Mouse (Mus musculus) retina, postnatal 7 days (tissue): ENCODE measurements around the gene Nin.
"Not testable (repeated sequence)": the region's sequence is repeated elsewhere in the genome, so short reads cannot be mapped to it uniquely, and the experiment has no call there.

ENCODE experiments used
- DNase-seq: peaks from one replicate; pipeline ENCODE4 v3.0.0-alpha.2; 2012; ENCODE audit warnings: low read depth, low spot score

Nin gene

GRCm38 (mm10) chr12:70113351-70113750 is at the start of gene Nin:
Nin (minus strand) TSS chr12:70113717.
- DNase-seq, result no peak

GRCm38 (mm10) chr12:70161057-70161456 is 47.5 kb upstream of the Nin start:
- no peak for DNase-seq

GRCm38 (mm10) chr12:70157292-70158066 is 44.0 kb upstream of the Nin start:
- no peak for DNase-seq

GRCm38 (mm10) chr12:70156222-70156621 is 42.7 kb upstream of the Nin start:
- DNase-seq, result no peak

DNA sequence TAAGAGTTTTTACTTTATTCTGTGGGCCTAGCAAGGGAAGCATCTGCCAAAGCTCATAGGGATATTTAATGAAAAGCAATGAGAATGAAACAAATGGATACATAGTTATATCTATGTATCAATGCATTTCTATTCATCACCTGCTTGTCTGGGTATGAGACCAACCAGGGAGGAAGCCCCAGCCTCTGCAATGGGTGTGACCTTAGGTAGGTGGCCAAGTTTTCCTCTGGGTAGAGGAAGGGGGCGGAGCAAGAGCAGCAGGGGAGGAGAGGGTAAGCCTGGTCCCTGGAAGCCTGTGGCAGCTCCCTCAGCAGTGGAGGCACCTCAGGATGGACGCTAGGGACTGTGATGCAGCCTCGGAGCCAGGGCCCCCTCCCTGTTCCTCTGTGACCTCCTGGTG is 40.3 kb upstream of the Nin start, which contains the start of gene Abhd12b:
Gene Abhd12b, plus strand, starts transcription at position 301 of the 400 bp plus-strand sequence.
- DNase-seq, result no peak

- DNase-seq, result no peak
Measured at GRCm38 (mm10) chr12:70148631-70149265, 35.2 kb upstream of the Nin start.

- no peak for DNase-seq
Measured at GRCm38 (mm10) chr12:70147986-70148630, 34.6 kb upstream of the Nin start.

DNA sequence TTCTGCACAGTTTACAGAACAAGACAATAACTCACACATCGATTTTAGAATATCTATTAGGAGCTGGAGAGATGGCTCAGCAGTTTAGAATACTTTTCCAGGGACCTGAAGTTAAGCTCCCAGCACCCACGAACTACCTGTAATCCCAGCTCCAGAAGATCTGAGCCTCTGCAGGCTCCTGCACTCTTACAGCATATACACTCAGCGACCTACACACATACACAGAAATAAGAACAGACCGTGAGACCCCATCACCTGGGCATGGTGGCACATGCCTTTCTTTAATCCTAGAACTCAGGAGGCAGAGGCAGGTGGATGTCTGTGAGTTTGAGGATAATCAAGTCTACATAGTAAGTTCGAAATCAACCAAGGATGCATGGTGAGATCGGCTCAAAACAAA is 32.1 kb upstream of the Nin start:
- DNase-seq, result no peak

DNA sequence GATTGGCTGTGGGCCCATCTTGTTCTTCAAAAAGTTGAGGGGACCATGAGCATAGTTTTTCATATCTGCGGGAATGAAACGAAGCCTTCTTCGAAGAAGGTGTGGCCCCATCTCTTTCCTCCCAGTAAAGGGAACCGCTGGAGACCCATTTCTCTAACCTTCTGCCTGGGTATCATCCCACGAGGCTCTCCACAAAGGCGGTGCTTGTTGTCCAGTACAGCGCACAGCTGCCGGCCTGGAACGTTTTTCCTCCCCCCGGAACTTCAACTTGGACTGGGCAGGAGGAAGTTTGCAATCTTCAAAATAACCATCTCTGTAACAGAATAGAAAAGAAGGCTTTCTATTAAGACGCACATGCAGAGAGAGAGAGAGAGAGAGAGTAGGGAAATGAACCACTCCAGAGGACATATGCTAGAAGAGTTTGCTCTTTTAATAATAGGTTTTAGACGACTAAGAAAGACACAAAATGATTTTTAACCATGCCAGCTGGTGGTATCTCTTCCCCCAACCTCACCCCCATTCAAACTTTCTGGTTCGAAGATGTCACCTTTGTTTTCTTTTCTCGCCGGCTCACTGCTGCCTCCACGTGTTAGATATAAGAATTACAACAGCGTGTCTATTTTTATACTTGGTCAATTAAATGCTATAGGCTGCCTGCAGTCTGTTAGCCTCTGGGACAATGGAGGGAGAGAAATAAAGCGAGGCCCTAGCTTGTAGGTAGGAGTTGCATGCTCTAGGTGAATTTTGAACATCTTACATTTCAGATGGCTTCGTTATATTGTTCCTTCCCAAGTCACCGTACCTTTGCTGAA is 31.3 kb upstream of the Nin start:
- DNase-seq, result peak; percentile 56

GRCm38 (mm10) chr12:70144106-70144587 is 30.6 kb upstream of the Nin start:
- DNase-seq, result not testable (repeated sequence)

DNA sequence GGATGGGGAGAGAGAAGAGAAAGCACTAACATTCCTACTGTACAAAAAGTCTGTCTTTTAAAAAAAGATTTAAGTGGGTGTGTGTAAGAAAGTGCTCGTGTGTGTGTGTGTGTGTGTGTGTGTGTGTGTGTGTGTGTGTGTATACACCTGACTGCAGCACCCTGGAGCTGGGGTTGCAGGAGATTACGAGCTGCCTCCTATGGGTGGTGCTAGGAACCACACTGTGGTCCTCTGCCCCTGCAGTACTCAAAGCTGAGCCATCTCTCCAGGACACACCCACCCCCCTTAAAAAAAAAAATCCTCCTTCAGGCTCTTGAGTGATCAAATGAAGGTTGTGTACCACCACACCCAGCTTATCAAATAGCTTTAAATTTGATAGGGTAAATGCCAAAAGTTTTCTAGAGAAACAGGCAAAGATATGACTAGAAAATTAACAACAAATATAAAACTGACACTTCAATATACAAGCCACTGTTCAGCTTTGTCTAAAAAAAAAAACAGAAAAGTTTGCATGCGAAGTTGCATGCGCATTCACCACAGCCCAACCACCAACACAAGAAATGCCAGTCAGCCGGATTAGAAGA is 27.6 kb upstream of the Nin start:
- no peak for DNase-seq

- no peak for DNase-seq
Measured at GRCm38 (mm10) chr12:70140542-70140941, 27.0 kb upstream of the Nin start.

DNA sequence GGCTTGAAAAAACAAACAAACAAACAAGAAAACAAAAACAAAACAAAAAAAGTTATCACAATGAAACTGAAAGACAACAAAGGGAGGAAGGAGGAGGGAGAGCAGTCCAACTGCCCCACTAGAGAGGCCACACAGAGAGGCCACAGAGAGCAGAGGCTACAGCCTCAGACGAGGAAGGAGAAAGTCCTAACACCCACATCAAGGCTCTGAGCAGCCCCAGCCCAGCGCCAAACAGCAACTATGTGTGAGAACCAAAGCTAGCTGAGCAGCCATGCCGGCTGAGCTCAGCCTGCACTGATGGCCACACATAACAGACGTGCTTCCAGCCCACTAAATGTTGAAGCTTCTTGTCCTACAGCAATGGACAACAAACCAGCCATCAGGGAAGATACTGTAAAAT is 26.4 kb upstream of the Nin start:
- no peak for DNase-seq

DNA sequence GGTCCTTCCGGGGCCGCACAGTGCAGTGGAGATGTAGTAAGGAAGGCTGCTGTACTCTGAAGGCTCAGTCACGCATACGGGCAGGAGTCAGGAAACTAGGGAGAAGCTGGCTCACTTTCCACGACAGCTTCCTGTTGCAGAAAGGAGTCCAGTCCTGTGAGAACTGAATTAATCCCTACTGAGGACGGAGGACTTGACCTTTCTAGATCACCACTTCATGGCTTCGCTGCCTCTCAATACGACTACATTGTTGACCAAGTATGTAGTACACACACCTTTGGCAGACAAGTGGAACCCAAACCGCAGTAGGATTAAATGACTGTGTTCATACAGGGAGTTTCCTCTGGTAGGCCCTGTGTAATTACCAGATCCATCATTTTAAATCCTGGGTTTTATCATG is 24.1 kb upstream of the Nin start:
- DNase-seq, result no peak

- DNase-seq, result no peak
Measured at GRCm38 (mm10) chr12:70137095-70137494, 23.6 kb upstream of the Nin start.

GRCm38 (mm10) chr12:70136185-70136756 is 22.8 kb upstream of the Nin start:
- DNase-seq, result no peak

GRCm38 (mm10) chr12:70134627-70135235 is 21.2 kb upstream of the Nin start:
- no peak for DNase-seq

- no peak for DNase-seq
Measured at GRCm38 (mm10) chr12:70131042-70131675, 17.6 kb upstream of the Nin start.

DNA sequence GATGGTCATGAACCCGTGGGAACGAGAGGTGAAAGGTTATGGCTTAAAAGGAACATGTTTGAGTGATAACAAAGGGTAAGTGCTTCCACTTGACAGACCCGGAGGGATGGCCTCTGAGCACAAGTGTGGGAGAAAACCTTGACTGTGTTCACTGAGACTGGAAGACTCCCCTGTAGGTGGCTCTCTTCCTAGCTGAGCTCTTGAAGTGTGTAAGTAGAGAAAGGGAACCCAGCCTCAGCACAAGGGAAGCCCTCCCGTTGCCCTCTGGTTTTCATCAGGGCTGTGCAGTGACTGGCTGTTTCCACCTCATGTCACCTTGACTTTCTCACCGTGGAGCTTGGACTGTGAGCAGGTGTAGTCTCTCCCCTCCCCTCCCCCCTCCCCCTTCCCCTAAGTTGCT is 15.6 kb upstream of the Nin start:
- no peak for DNase-seq

DNA sequence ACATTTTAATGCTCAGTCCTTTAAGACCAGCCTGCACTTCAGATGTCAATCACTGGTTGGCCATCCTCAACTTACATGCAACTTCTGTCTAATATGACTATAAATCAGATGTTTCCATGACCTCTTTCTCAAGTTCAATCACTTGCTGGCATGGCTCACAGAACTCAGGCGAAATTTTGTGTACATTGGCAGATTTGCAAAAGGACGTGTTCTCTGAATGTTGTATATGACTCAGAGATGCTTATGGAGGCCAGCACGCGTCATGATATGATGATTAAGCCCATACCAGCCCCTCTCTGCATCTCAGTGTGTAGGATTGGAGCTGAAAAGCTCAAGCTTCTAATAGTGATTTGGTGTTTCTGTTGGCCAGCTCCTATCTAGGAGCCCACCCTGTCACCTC is 13.1 kb upstream of the Nin start:
- no peak for DNase-seq
